Mouse (Mus musculus) ES-E14 (cell line): ENCODE measurements around the gene Tnfrsf1a. TPM values are rescaled to one million over a fixed set of nuclear protein-coding genes. Genes with fewer than 3 reads are reported as not detected.

Source experiments
- DNase-seq: peaks from one replicate; pipeline ENCODE4 v3.0.0-alpha.2; 2013; ENCODE audit warnings: low read depth, low spot score
- H3K27ac ChIP-seq: 2 replicates; pipeline ENCODE4 v1.5.1; 2012; ENCODE audit warnings: low read depth, mild to moderate bottlenecking, low read length, moderate library complexity, mixed read lengths; ENCODE audit not compliant: poor library complexity, insufficient read depth, severe bottlenecking
- H3K36me3 ChIP-seq: 2 replicates; pipeline ENCODE4 v1.6.1; 2012; ENCODE audit warnings: mild to moderate bottlenecking, low read length, moderate library complexity, mixed read lengths; ENCODE audit not compliant: control insufficient read depth, poor library complexity, insufficient read depth, severe bottlenecking
- H3K4me1 ChIP-seq, 2 experiments: fragments of 150-350 bp in 1 of 2; sonication (generic) in 1 of 2; 2 replicates each; pipeline ENCODE4 v1.6.1; 2012; ENCODE audit warnings: low read length in 2 of 2, mild to moderate bottlenecking in 1 of 2, mixed read lengths in 1 of 2; ENCODE audit not compliant: control insufficient read depth in 2 of 2, insufficient read depth in 2 of 2, poor library complexity in 1 of 2
- H3K4me3 ChIP-seq, 2 experiments: fragments of 150-350 bp in 1 of 2; sonication (generic) in 1 of 2; 2 replicates each; pipeline ENCODE4 v1.5.1; 2012; ENCODE audit warnings: low read length in 2 of 2, low read depth in 1 of 2, mild to moderate bottlenecking in 1 of 2, mixed read lengths in 1 of 2; ENCODE audit not compliant: insufficient read depth in 1 of 2, poor library complexity in 1 of 2, severe bottlenecking in 1 of 2
- H3K9ac ChIP-seq: 2 replicates; pipeline ENCODE4 v1.6.1; 2012; ENCODE audit warnings: low read depth, mild to moderate bottlenecking, low read length, mixed read lengths; ENCODE audit not compliant: poor library complexity, insufficient read depth, severe bottlenecking
- H3K9me3 ChIP-seq: fragments of 150-350 bp; sonication (generic); 2 replicates; pipeline ENCODE4 v1.6.1; 2012; ENCODE audit warnings: low read depth, mild to moderate bottlenecking, low read length; ENCODE audit not compliant: control insufficient read depth, insufficient read depth
- CHD2 ChIP-seq: IDR thresholded peaks from 2 replicates; pipeline ENCODE4 v1.6.1; 2014; ENCODE audit warnings: mild to moderate bottlenecking, low read depth, low read length, inconsistent platforms
- HCFC1 ChIP-seq: IDR thresholded peaks from 2 replicates; pipeline ENCODE4 v1.6.1; 2012; ENCODE audit warnings: low read length, inconsistent platforms, borderline replicate concordance; ENCODE audit not compliant: insufficient read depth
- MAFK ChIP-seq: IDR thresholded peaks from 2 replicates; pipeline ENCODE4 v1.6.1; 2014; ENCODE audit warnings: mild to moderate bottlenecking, low read depth, low read length, inconsistent platforms; ENCODE audit not compliant: insufficient read depth
- ZC3H11A ChIP-seq: IDR thresholded peaks from 2 replicates; pipeline ENCODE4 v1.6.1; 2012; ENCODE audit warnings: low read depth, mild to moderate bottlenecking, inconsistent platforms, low read length, borderline replicate concordance
- ZNF384 ChIP-seq: IDR thresholded peaks from 2 replicates; pipeline ENCODE4 v1.6.1; 2012; ENCODE audit warnings: low read depth, low read length, inconsistent platforms
- in situ Hi-C, 2 experiments: fragments of 600-800 bp; cut with MboI; formaldehyde crosslinking; loops; one replicate each; pipeline ENCODE4 v1.15.1; 2025; ENCODE audit warnings: low sequenced_read_pairs in 2 of 2, inconsistent platforms in 1 of 2; ENCODE audit not compliant: unreplicated experiment in 2 of 2
- total RNA-seq: library from RNA; depleted of rRNA; stranded (reverse); fragments of 300-350 nt; gene quantifications from 2 replicates; pipeline ENCODE4 v1.2.3, GENCODE M21; 2012

Gene Tnfrsf1a
- total RNA-seq, 1 experiment, result 7.7 TPM

GRCm38 (mm10) chr6:125389853-125390252, 40.7 kb downstream of the Tnfrsf1a start:
- no peak for DNase-seq
- Histone ChIP-seq H3K4me3 (no peak overlapping the region), H3K4me1 (peaks cover 2 to 5% of the 10 kb centered on the region in 2 experiments; a peak in 1 of 4 replicates), H3K9ac (no peak overlapping the region), H3K36me3 (no peaks in the 10 kb centered on the region), H3K9me3 (no peaks in the 10 kb centered on the region), H3K27ac (no peak overlapping the region)
- in situ Hi-C loops, result no loop called here
- TF ChIP-seq HCFC1, result no peak
- no peak for TF ChIP-seq ZC3H11A
- no peak for TF ChIP-seq MAFK
- no peak for TF ChIP-seq ZNF384

GRCm38 (mm10) chr6:125405461-125406382, 56.6 kb downstream of the Tnfrsf1a start:
- no peak overlapping the region for H3K9ac ChIP-seq
- peaks cover 4 to 10% of the 10 kb centered on the region in 2 experiments; a peak in 3 of 4 replicates for H3K4me1 ChIP-seq
- TF ChIP-seq ZC3H11A, result no peak
- no peak for TF ChIP-seq HCFC1
- DNase-seq, result no peak
- no peak overlapping the region; a peak in 1 of 4 replicates for H3K4me3 ChIP-seq
- in situ Hi-C loops, result no loop called here
- H3K27ac ChIP-seq, result no peak overlapping the region
- no peaks in the 10 kb centered on the region for H3K9me3 ChIP-seq
- no peaks in the 10 kb centered on the region for H3K36me3 ChIP-seq

GRCm38 (mm10) chr6:125407224-125407623, 58.1 kb downstream of the Tnfrsf1a start:
- Histone ChIP-seq H3K36me3 (no peaks in the 10 kb centered on the region), H3K9me3 (no peaks in the 10 kb centered on the region), H3K4me1 (peaks cover 4 to 16% of the 10 kb centered on the region in 2 experiments; a peak in 3 of 4 replicates), H3K9ac (no peak overlapping the region), H3K4me3 (no peak overlapping the region), H3K27ac (no peak overlapping the region)
- in situ Hi-C loops, result no loop called here
- no peak for TF ChIP-seq CHD2
- TF ChIP-seq MAFK, result no peak
- no peak for TF ChIP-seq ZNF384
- TF ChIP-seq ZC3H11A, result no peak
- TF ChIP-seq HCFC1, result no peak
- DNase-seq, result no peak

- in situ Hi-C loops, result no loop called here
- Histone ChIP-seq H3K36me3 (no peaks in the 10 kb centered on the region), H3K27ac (no peak overlapping the region), H3K4me3 (no peak overlapping the region), H3K9ac (no peak overlapping the region), H3K9me3 (no peaks in the 10 kb centered on the region), H3K4me1 (peaks cover 4 to 16% of the 10 kb centered on the region in 2 experiments; a peak in 3 of 4 replicates)
- DNase-seq, result no peak
- TF ChIP-seq HCFC1 (no peak), MAFK (no peak), ZC3H11A (no peak), ZNF384 (no peak), CHD2 (no peak)
Observed at GRCm38 (mm10) chr6:125407657-125408056, 58.5 kb downstream of the Tnfrsf1a start.
